Mouse (Mus musculus): Measurements from ENCODE around the gene Ildr2.
A peak's percentile ranks its signal among the peaks of the same experiment; 100 is the strongest.

Ildr2 gene

DNA sequence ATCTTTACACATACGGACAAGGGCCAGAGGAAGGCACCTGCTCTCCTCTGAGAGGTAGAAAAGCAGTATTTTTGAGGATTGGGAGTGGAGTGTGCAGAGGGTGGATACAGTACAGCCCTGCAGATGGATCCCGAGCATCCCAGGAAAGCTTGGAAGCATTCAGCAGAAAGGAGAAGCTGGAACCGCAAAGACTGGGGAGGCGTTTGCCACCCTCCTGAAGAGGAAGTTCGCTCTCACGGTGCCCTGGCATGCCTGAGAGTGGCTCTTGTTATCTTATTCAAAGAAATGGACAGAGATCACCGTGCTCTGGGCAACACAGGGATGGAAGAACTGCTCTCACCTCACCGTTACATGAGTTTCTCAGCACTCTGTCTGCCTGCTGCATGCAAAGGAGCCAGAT is 30.5 kb downstream of the Ildr2 start:
- DNase-seq (ENCODE audit: low read depth) = no peak

DNA sequence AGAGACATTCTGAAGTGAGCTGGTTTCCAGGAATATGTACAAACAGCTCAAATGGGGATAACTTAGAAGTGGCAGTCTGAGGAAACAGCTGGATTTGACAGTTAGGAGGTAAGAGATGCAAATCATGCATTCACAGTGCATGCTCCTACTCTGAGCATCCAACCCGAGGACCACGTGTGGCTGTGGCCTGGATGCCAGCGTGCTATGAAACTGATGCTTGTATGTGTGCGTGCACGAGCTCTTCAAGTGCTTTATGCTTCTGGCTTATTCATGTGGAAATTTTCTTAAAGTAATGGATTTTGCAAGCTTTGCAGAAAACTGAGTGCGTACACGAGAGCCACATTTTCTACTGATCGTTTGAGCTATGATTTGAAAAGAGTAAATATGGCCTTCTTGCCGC is 32.3 kb downstream of the Ildr2 start:
- no peak for DNase-seq (ENCODE audit: low read depth)

DNA sequence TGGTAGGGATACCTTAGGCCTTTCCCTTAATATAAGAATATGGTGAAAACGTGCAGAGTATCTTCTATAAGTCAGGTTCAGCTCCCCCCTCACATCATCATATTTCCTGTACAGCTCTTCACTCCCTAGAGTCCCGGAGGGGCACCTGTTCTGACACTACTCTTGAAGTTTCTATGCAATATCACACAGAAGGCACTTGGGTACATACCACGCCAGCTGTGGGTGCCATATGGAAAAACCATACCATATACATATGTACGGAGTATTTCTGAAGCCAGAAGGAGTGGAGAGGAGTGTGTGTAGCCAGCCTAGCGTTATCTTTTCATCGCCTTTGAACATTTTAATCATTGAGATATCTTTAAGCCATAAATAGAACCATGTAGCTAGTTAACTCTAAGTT is 36.6 kb downstream of the Ildr2 start:
- no peak for DNase-seq (ENCODE audit: low read depth)

DNA sequence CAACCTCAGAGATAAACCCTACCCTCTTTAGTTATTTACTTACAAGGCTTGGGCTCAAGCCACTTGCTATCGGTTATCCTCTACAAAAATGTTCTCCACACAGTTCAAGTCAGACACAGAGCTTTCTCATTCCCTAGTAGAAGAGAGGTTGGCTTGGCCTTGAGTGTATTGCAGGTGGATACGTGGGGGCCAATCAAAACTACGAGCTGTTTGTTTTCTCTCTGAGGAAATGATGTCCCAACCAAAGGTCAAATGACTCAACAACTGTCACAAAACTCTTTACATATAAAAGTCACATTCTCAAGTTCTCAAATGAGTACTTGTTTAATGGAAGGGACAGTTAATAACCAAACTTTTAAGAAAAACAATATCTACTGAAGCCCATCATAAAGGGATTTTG is 39.1 kb downstream of the Ildr2 start:
- DNase-seq (ENCODE audit: low read depth) = no peak

DNA sequence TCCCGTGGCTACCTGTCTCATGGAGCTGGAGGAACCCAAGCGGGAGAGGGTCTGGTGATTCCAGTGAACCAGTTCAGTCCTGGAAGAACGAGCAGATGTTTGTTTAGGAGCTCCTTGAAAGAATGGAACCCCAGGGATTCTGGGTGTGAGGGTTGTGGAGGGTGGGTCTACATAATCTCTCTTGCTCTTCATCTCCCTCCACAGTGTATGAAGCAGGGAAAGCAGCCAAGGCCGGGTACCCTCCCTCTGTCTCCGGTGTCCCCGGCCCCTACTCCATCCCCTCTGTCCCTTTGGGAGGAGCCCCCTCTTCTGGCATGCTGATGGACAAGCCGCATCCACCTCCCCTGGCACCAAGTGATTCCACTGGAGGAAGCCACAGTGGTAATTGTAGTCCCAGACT is 41.6 kb downstream of the Ildr2 start:
- DNase-seq (ENCODE audit: low read depth) = no peak

GRCm38 (mm10) chr1:166296371-166296770 is 42.4 kb downstream of the Ildr2 start:
- DNase-seq (ENCODE audit: low read depth) = no peak

- DNase-seq (ENCODE audit: low read depth) = no peak
Observed at GRCm38 (mm10) chr1:166296971-166297370, 43.0 kb downstream of the Ildr2 start.

DNA sequence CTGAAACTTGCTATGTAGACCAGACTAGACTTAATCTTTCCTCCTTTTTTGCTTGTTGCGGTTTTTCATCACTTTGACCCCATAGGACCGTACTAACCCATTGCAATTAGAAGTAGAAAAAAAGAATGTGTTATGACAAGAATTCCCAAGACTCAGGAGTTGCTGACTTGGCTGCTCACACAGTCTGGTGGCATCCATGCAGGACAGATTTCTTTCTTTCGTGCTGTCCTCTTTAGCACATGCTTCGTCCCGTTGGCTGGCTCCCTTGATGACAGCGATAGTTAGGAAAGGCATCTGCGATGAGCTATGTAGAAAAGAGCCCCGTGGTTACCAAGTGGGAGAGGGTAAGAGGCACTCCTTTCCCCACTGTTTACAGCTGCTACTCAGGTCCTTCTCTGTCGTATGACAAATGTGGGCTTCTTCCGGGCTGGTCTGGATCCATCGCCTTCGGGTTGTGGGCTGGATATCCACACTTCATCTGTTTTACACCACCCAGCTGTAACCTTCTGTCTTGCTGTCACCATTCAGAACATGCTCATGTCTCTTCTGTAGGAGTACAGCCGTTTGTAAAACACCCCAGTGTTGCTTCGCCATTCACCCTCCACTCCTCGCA is 43.7 kb downstream of the Ildr2 start:
- DNase-seq (ENCODE audit: low read depth) = no peak

- DNase-seq (ENCODE audit: low read depth) = no peak
Observed at GRCm38 (mm10) chr1:166298884-166299283, 44.9 kb downstream of the Ildr2 start.

DNA sequence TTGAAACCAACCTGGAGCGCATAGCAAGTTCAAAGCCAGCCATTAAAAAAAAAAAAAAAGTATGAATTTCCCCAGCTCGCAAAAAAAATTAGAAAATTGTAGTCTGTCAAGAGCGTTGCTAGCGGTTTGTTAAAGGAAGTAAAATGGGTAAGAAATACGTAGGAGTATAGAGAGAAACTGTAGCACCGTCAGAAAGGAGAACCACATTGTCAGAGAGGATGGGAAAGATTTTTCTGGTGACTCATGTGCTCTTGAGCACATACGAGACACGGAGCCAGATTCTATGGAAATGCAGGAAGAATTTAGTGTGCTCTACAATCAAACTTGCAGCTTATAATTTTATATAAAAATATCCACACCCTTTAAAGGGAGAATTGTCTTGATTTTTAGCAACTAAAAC is 45.9 kb downstream of the Ildr2 start:
- DNase-seq (ENCODE audit: low read depth) = no peak

- DNase-seq (ENCODE audit: low read depth) = no peak
Observed at GRCm38 (mm10) chr1:166300526-166300925, 46.6 kb downstream of the Ildr2 start.

- DNase-seq (ENCODE audit: low read depth) = no peak
Observed at GRCm38 (mm10) chr1:166304352-166305240, 50.7 kb downstream of the Ildr2 start.

- no peak for DNase-seq (ENCODE audit: low read depth)
Observed at GRCm38 (mm10) chr1:166308471-166308850, 54.5 kb downstream of the Ildr2 start.

DNA sequence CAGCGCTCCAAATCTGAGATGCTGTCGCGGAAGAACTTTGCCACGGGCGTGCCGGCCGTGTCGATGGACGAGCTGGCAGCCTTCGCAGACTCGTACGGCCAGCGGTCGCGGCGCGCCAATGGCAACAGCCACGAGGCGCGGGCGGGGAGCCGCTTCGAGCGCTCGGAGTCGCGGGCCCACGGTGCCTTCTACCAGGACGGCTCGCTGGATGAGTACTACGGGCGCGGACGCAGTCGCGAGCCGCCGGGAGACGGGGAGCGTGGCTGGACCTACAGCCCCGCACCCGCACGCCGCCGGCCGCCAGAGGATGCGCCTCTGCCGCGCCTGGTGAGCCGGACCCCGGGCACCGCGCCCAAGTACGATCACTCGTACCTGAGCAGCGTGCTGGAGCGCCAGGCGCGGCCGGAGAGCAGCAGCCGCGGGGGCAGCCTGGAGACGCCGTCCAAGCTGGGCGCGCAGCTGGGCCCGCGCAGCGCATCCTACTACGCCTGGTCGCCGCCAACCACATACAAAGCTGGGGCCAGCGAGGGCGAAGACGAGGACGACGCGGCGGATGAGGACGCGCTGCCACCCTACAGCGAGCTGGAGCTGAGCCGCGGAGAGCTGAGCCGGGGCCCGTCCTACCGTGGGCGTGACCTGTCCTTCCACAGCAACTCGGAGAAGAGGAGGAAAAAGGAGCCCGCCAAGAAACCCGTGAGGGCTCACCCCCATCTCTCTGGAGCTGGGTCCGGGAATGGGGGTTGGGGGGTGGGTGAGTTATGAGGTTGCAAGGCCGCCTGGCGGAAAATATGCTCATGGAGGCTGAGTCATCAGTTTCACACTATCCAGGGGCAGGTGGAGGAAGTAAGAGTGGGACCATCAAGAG is 55.1 kb downstream of the Ildr2 start:
- no peak for DNase-seq (ENCODE audit: low read depth)

DNA sequence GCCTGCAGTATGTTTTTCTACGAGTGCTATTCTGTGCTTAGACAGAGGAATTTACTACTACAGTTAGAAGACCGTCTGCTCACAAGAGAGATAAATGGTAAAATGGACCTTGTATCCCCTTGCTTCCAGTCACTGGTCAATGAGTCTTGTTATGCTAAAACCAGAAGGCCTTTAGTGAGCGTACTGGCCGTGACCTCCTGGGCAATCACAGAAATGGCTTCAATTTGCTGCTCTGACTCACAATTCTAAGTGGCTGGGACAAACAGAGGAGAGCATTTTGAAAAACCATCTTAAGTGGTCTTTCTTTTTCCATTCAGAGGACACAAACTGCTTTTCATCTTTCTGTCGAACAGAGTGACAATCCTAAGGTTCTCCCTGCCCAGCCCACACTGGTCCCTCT is 57.2 kb downstream of the Ildr2 start:
- no peak for DNase-seq (ENCODE audit: low read depth)

- DNase-seq (ENCODE audit: low read depth) = no peak
Observed at GRCm38 (mm10) chr1:166313637-166314036, 59.7 kb downstream of the Ildr2 start.

DNA sequence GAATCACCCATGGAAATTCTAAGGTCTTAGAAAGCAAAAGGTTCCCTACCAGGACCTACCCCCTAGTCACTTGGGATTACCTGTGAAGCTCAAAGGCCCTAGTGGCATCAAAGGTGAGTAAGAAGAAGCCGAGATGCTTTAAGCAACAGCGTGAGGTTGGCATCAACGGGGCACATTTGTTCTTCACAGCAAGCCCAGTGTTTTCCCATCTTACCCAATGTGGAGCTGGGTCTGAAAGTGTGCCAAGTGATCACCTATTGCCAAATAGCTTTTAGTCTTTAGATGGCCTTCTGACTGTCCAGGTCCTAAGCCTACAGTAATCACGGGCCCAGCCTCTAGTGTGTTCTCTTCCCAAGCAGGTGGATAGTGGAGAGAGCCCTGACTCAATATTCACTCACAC is 61.8 kb downstream of the Ildr2 start:
- DNase-seq (ENCODE audit: low read depth) = no peak

GRCm38 (mm10) chr1:166319132-166319698 is 65.3 kb downstream of the Ildr2 start:
- DNase-seq (ENCODE audit: low read depth) = peak; percentile 35

GRCm38 (mm10) chr1:166326421-166326820 is 72.5 kb downstream of the Ildr2 start:
- no peak for DNase-seq (ENCODE audit: low read depth)

- no peak for DNase-seq (ENCODE audit: low read depth)
Observed at GRCm38 (mm10) chr1:166330752-166331151, 76.8 kb downstream of the Ildr2 start.

DNA sequence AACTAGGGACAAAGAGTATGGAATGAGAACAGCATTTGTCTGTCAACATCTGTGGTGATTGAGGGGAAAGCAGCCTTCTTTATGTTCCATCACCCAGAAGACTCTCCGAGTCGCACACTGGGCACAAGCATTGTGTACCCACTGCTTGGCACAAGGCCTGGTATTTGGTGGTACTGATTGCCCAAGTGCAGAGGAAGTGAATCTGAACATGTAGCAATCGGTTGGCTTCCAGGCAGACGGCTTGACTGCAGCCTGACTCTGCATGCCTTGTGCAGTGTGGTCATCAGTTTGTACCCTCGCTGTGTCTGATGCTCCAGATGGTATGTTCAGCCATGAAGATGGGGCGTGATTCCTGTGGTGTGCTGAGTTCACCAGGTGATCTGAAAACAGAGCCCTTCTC is 85.2 kb downstream of the Ildr2 start:
- peak; percentile 10 for DNase-seq (ENCODE audit: low read depth)

DNA sequence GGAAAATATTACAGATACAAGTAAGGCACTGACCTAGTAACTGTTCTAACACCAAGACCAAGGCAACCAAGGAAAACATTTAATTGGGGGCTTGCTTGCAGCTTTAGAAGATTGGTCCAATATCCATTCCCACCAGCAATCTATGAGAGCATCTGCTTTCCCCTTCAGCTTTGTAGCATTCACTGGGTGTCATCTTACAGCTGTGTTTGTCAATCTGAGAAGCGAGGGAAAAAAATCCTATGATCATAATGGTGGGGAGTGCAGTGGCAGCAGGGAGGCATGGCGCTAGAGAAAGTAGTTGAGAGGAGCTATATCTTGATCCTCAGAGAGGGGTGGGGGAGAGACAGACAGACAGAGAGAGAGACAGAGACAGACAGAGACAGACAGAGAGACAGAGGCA is 88.1 kb downstream of the Ildr2 start:
- no peak for DNase-seq (ENCODE audit: low read depth)
